Mouse (Mus musculus) brown adipose tissue, adult 24 weeks (tissue): ENCODE measurements around the gene Atp6v1g2. TPM values are rescaled to one million over a fixed set of nuclear protein-coding genes. Genes with fewer than 3 reads are reported as not detected.

Experiments used
- H3K27ac ChIP-seq: fragments of 200-500 bp; replicated peaks from 2 replicates; pipeline ENCODE4 v1.5.1; 2012; ENCODE audit warnings: low read depth, mild to moderate bottlenecking, low read length
- H3K4me1 ChIP-seq: fragments of 200-500 bp; 2 replicates; pipeline ENCODE4 v1.6.1; 2012; ENCODE audit warnings: low read length, mixed read lengths; ENCODE audit not compliant: control insufficient read depth, insufficient read depth, insufficient read length
- H3K4me3 ChIP-seq: fragments of 200-500 bp; 2 replicates; pipeline ENCODE4 v1.5.1; 2012; ENCODE audit warnings: low read depth, mild to moderate bottlenecking, low read length, moderate library complexity; ENCODE audit not compliant: insufficient read depth
- polyA plus RNA-seq: library from polyadenylated mRNA; stranded (reverse); fragments of >200 nt; gene quantifications from 2 replicates; pipeline ENCODE4 v1.2.4, GENCODE M21; 2012; ENCODE audit not compliant: missing spikeins, insufficient read depth, insufficient read length

Gene Atp6v1g2
- polyA plus RNA-seq, 1 experiment: 4.0 TPM

GRCm38 (mm10) chr17:35267399-35268086, 34.1 kb downstream of the Atp6v1g2 start:
- Histone ChIP-seq H3K4me3 (no peak overlapping the region), H3K27ac (no peak overlapping the region), H3K4me1 (no peaks in the 10 kb centered on the region)

DNA sequence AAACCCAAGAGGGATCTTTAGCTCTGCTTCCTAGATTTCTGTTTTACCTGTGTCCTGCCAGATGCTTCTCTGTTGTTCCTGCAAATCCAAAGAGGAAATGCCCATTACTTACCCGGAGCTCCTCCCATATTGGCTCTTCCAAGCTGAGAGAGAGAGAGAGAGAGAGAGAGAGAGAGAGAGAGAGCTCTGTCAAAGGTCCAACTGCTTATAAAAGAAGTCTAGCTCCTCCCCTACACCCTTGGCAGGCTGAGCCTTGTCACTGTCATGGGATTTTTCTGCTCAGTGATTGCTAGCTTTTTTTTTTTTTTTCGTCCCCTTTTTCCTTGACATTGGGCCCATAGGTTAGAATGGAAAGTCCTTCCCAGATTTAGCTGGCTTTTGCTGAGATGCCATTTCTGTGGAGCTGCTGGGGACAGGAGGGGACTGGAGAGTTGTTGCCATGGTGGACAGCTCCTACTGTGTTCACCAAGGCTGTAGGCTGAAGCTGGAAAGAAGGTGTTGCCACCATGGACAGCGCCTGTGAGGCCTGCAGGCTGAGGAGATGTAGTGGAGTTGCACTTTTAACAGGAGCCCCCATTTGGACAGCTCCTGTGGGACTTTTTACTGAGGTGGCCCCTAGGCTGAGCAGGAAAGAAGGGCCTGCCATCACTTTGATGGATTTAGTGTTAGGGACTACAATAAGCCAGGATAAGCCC, 36.3 kb downstream of the Atp6v1g2 start:
- H3K4me1 ChIP-seq: no peaks in the 10 kb centered on the region

DNA sequence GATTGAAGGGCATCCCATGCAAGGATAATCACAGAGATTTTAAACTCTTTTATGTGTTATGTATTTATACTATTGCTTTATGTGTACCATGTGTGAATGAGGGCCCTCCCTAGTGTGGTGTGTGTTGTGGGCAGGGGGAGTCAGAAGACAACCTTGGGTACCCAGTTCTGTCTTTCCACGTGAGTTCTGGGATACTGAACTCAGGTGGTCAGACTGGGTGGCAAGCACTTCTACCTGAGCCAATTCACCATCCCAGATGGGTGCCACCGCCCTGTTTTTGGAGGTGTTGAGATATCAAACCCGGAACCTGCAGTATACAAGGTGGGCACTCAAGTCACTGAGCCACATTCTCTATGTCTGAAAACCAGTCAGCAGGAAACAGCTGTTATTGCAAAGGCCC, 38.8 kb downstream of the Atp6v1g2 start:
- no peak overlapping the region for H3K4me3 ChIP-seq
- H3K27ac ChIP-seq: no peak overlapping the region
- H3K4me1 ChIP-seq: no peaks in the 10 kb centered on the region

More for the DNA sequence above, 36.3 kb downstream of the Atp6v1g2 start:
- Histone ChIP-seq H3K4me3 (no peak overlapping the region), H3K27ac (no peak overlapping the region)

- Histone ChIP-seq H3K4me3 (no peak overlapping the region), H3K27ac (no peak overlapping the region), H3K4me1 (no peaks in the 10 kb centered on the region)
These were observed 41.3 kb downstream of the Atp6v1g2 start for GRCm38 (mm10) chr17:35274770-35275169.

DNA sequence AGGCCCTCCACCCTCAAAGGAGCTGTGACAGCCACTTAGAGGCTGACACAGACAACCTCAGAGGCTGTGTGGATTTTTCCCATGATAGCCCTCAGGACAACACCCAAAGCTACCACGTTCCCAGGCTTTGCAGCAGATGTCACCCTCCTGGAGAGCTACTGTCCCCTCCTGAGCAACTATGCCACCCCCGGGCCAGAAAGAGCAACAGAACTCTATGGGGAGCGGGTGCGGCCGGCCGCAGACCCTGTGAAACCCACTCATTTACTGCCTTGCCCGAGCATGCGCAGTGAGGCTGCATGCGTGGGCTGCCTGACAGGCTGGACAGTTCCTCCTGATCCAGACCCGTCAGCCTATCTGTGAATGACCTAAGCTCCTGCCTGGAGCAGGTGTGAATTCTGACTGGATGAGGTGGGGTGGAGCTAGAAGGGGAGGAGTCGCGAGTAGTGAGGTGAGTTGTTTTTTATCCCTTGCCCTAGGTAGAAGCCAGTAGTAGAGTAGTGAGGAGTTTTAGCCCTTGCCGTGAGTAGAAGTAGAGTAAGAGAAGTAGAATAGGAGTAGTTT, 42.9 kb downstream of the Atp6v1g2 start:
- no peak overlapping the region for H3K4me3 ChIP-seq
- H3K27ac ChIP-seq: no peak overlapping the region
- no peaks in the 10 kb centered on the region for H3K4me1 ChIP-seq

DNA sequence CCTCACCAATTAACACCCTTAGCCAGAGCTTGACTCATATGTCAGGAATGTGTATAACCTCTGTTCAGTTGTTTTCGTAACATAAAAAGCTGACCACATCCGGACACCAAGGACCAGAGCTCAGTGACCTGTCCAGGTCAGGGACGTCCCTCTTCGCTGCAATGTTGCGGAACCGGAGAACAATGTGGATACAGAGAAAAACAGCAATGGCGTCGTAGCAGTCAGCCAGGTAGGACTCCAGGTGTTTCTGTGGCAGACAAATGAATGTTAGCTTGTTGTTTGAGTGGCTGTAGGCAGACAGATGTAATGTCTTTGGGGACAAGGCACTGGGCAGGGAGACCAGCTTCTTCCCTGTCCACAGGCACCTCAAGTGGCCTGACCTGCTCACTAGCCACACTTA, 44.6 kb downstream of the Atp6v1g2 start:
- no peak overlapping the region for H3K27ac ChIP-seq
- no peaks in the 10 kb centered on the region for H3K4me1 ChIP-seq

GRCm38 (mm10) chr17:35278957-35279688, 45.7 kb downstream of the Atp6v1g2 start:
- Histone ChIP-seq H3K4me1 (no peaks in the 10 kb centered on the region), H3K4me3 (no peak overlapping the region), H3K27ac (no peak overlapping the region)

More for the DNA sequence above, 44.6 kb downstream of the Atp6v1g2 start:
- H3K4me3 ChIP-seq: no peak overlapping the region

- no peak overlapping the region for H3K27ac ChIP-seq
- no peaks in the 10 kb centered on the region for H3K4me1 ChIP-seq
These were observed 46.8 kb downstream of the Atp6v1g2 start for GRCm38 (mm10) chr17:35280276-35280675.

DNA sequence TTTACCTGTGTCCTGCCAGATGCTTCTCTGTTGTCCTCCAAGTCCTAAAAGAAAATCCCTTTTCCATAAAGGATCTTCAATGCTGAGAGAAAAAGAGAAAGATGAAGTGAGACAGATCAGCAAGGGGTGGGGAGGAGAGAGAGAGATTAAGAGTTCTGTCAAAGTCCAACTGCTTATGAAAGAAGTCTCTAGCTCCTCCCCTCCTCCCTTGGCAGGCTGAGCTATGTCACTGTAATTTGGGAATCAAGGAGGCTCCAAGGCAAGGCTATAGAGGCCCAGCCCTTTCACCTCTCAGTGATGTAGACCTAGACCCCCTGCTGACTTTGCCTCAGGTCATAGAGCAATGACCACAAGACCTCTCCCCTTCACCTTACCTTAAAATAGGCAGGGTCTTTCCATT, 52.0 kb downstream of the Atp6v1g2 start:
- Histone ChIP-seq H3K4me1 (no peaks in the 10 kb centered on the region), H3K27ac (no peak overlapping the region), H3K4me3 (no peak overlapping the region)

More at GRCm38 (mm10) chr17:35280276-35280675, 46.8 kb downstream of the Atp6v1g2 start:
- H3K4me3 ChIP-seq: no peak overlapping the region

Other genes with a start within 250 kb of the Atp6v1g2 start
- 12.7 and 14.2 TPM in 2 replicates for gene Vars, start 232.7 kb upstream of the Atp6v1g2 start, polyA plus RNA-seq
- not detected in 2 replicates for gene Vwa7, start 217.1 kb upstream of the Atp6v1g2 start, polyA plus RNA-seq
- gene Sapcd1, start 205.6 kb upstream of the Atp6v1g2 start, polyA plus RNA-seq: not detected in 2 replicates
- gene Msh5, start 186.9 kb upstream of the Atp6v1g2 start, polyA plus RNA-seq: not detected in 2 replicates
- 13.6 and 16.8 TPM in 2 replicates for gene Clic1, start 183.7 kb upstream of the Atp6v1g2 start, polyA plus RNA-seq
- gene Ddah2, start 174.6 kb upstream of the Atp6v1g2 start, polyA plus RNA-seq: 9.4 and 11.6 TPM in 2 replicates
- not detected in 2 replicates for gene Ly6g6c, start 168.3 kb upstream of the Atp6v1g2 start, polyA plus RNA-seq
- not detected in 2 replicates for gene Mpig6b, start 167.5 kb upstream of the Atp6v1g2 start, polyA plus RNA-seq
- not detected in 2 replicates for gene Ly6g6e, start 156.8 kb upstream of the Atp6v1g2 start, polyA plus RNA-seq
- gene Ly6g6d, start 155.6 kb upstream of the Atp6v1g2 start, polyA plus RNA-seq: 3.0 TPM in 1 of 2 replicates, not detected in the other
- not detected in 2 replicates for gene Ly6g6f, start 148.1 kb upstream of the Atp6v1g2 start, polyA plus RNA-seq
- gene Abhd16a, start 144.4 kb upstream of the Atp6v1g2 start, polyA plus RNA-seq: 43.3 and 44.8 TPM in 2 replicates
- gene Ly6g5c, start 125.4 kb upstream of the Atp6v1g2 start, polyA plus RNA-seq: not detected in 2 replicates
- gene Ly6g5b, start 118.2 kb upstream of the Atp6v1g2 start, polyA plus RNA-seq: not detected in 2 replicates
- gene Gpank1, start 112.2 kb upstream of the Atp6v1g2 start, polyA plus RNA-seq: 7.9 and 12.8 TPM in 2 replicates
- gene Csnk2b, start 111.6 kb upstream of the Atp6v1g2 start, polyA plus RNA-seq: 138 and 147 TPM in 2 replicates
- 12.8 and 17.2 TPM in 2 replicates for gene D17H6S53E, start 107.3 kb upstream of the Atp6v1g2 start, polyA plus RNA-seq
- gene Apom, start 101.6 kb upstream of the Atp6v1g2 start, polyA plus RNA-seq: not detected in 2 replicates
- 119 and 160 TPM in 2 replicates for gene Bag6, start 98.5 kb upstream of the Atp6v1g2 start, polyA plus RNA-seq
- 42.9 and 81.7 TPM in 2 replicates for gene Prrc2a, start 68.8 kb upstream of the Atp6v1g2 start, polyA plus RNA-seq
- 10.5 and 14.3 TPM in 2 replicates for gene Aif1, start 57.6 kb upstream of the Atp6v1g2 start, polyA plus RNA-seq
- gene Lst1, start 45.2 kb upstream of the Atp6v1g2 start, polyA plus RNA-seq: 12.2 and 16.4 TPM in 2 replicates
- not detected in 2 replicates for gene Ltb, start 39.2 kb upstream of the Atp6v1g2 start, polyA plus RNA-seq
- gene Tnf, start 31.7 kb upstream of the Atp6v1g2 start, polyA plus RNA-seq: not detected in 2 replicates
- gene Lta, start 28.3 kb upstream of the Atp6v1g2 start, polyA plus RNA-seq: not detected in 2 replicates
- gene Gm16181, start 12.8 kb upstream of the Atp6v1g2 start, polyA plus RNA-seq: not detected in 2 replicates
- 5.2 and 6.7 TPM in 2 replicates for gene Nfkbil1, start 2.1 kb downstream of the Atp6v1g2 start, polyA plus RNA-seq
- gene Ddx39b, start 8.1 kb downstream of the Atp6v1g2 start, polyA plus RNA-seq: 50.5 and 57.9 TPM in 2 replicates
- 284 and 411 TPM in 2 replicates for gene H2-D1, start 29.1 kb downstream of the Atp6v1g2 start, polyA plus RNA-seq
- 0.40 TPM in 1 of 2 replicates, not detected in the other for gene H2-Q1, start 86.7 kb downstream of the Atp6v1g2 start, polyA plus RNA-seq
- gene H2-Q2, start 108.6 kb downstream of the Atp6v1g2 start, polyA plus RNA-seq: not detected in 2 replicates
- gene H2-Q4, start 146.0 kb downstream of the Atp6v1g2 start, polyA plus RNA-seq: 12.3 and 19.2 TPM in 2 replicates
- 6.4 and 9.4 TPM in 2 replicates for gene H2-Q6, start 191.2 kb downstream of the Atp6v1g2 start, polyA plus RNA-seq
- gene H2-Q7, start 205.5 kb downstream of the Atp6v1g2 start, polyA plus RNA-seq: 9.1 and 23.4 TPM in 2 replicates
- 164 and 201 TPM in 2 replicates for gene H2-Q10, start 236.4 kb downstream of the Atp6v1g2 start, polyA plus RNA-seq